Mouse (Mus musculus): ENCODE measurements at regions not wholly inside any gene's neighbourhood (a gene's known extent, or its start where the extent isn't known, plus 50 kb on each side); places are given as distances from the start of the nearest gene placed in this dataset.

DNA sequence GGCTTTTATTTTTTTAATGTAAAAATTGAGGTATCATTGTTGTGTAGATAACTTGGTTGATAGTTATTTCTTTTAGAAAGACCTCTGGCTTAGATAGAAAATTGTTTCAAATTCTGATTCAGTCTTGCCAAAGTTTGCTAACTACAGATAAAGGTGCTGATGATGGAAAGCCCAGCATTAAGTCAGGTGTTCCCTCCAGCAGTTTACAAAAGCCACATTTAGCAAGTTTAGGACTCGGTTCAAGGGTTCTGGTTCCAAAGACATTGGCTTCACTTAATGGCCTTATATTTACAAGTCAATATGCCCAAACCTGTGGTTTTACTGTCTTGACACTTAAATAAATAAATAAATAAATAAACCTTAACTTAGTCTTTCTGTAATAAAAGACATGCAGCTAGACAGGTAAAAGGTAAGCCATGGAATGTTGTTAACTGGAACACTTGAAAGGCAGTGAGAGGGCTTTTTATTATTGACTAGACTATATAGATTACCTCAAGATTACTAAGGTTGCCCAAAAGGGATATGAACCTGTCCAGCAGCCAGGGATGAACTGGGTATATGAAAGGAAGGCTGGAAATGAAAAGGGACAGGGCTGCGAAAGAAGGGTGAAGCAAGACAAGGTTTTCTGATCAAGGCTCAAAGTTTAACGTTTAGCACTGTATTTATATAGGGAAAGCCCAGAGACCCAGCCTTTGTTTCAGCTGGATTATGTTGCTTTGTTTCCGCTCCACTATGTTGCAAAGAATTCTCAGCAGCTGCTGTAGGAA lies 1472.9 kb upstream of the Slc10a2 start:
- H3K27ac ChIP-seq (replicated peaks) = no peak overlapping the region
- no peaks in the 10 kb centered on the region for H3K4me1 ChIP-seq
- WGBS = 80% methylated on average over 4 of the region's 4 CpGs
- no peak overlapping the region for H3K9ac ChIP-seq (replicated peaks)
- no peaks in the 10 kb centered on the region for H3K27me3 ChIP-seq (replicated peaks)
- no peak overlapping the region for H3K4me2 ChIP-seq
- no peaks in the 10 kb centered on the region for H3K36me3 ChIP-seq
- H3K4me3 ChIP-seq (replicated peaks) = no peak overlapping the region
- no peak for ATAC-seq (ENCODE audit: low FRiP score)
- H3K9me3 ChIP-seq (replicated peaks) = no peaks in the 10 kb centered on the region

- H3K4me1 ChIP-seq = no peaks in the 10 kb centered on the region
- no peaks in the 10 kb centered on the region for H3K9me3 ChIP-seq (replicated peaks)
- WGBS = 57% methylated on average over 4 of the region's 4 CpGs
- no peaks in the 10 kb centered on the region for H3K27me3 ChIP-seq (replicated peaks)
- no peak overlapping the region for H3K27ac ChIP-seq (replicated peaks)
- no peak for ATAC-seq (ENCODE audit: low FRiP score)
- no peak overlapping the region for H3K4me3 ChIP-seq (replicated peaks)
- no peak overlapping the region for H3K4me2 ChIP-seq
- H3K36me3 ChIP-seq = no peaks in the 10 kb centered on the region
- H3K9ac ChIP-seq (replicated peaks) = no peak overlapping the region
Measured at GRCm38 (mm10) chr8:6575241-6575640, 1470.1 kb upstream of the Slc10a2 start.

DNA sequence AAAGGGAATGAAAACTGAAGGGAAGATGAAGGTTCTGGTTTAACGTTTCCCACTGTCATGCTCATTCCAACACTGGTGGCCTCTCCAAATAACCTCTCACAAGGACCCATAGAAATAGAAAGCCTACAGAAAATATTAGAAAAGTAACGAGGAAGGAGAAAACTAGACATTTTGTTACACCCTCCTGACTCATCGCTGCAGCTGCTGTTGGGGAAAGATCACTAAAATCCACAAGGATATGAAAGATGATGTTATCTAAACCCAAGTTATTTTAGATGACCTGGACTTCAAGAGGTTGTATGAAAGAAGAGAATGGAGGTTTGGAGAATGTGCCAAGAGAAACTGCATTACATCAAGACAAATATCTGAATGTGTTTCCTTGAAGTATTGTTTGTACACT lies 1468.3 kb upstream of the Slc10a2 start:
- ATAC-seq (ENCODE audit: low FRiP score) = no peak
- Histone ChIP-seq H3K27ac (replicated peaks) (no peak overlapping the region), H3K4me2 (no peak overlapping the region), H3K9ac (replicated peaks) (no peak overlapping the region), H3K4me1 (no peaks in the 10 kb centered on the region), H3K4me3 (replicated peaks) (no peak overlapping the region), H3K36me3 (no peaks in the 10 kb centered on the region), H3K9me3 (replicated peaks) (no peaks in the 10 kb centered on the region), H3K27me3 (replicated peaks) (no peaks in the 10 kb centered on the region)
- WGBS = 92% methylated on average over 3 of the region's 3 CpGs

DNA sequence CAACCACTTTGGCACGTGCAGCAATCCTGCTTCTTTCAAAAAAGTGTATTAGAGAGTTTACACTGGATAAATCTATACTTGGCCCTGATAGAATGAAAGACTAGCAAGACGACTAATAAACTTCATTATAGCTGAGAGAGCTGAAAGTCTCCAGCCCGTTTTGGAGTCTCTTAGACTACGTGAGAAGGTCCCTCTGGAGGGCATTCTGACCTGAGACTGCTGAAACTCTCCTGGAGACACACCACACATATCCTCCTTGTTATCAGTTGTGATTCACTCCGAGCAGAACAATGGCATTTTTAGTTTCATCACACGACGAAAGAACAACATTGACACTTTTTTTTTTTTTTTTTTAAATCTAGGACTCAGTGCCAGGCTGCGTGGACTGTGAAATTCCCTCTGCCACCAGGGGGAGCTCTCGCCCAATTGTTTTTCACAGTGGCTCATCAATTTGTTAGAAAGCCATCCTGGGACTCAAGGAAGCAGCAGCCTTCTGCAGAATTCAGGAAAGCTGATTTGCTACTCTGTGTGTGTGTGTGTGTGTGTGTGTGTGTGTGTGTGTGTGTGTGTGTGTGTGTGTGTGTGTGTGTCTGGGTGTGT lies 1467.0 kb upstream of the Slc10a2 start:
- Histone ChIP-seq H3K9me3 (replicated peaks) (no peaks in the 10 kb centered on the region), H3K36me3 (no peaks in the 10 kb centered on the region), H3K4me1 (no peaks in the 10 kb centered on the region), H3K9ac (replicated peaks) (no peak overlapping the region), H3K4me2 (no peak overlapping the region), H3K27ac (replicated peaks) (no peak overlapping the region), H3K27me3 (replicated peaks) (no peaks in the 10 kb centered on the region), H3K4me3 (replicated peaks) (no peak overlapping the region)
- WGBS = 33% methylated on average over 9 of the region's 9 CpGs
- no peak; the same call in 1 of the 2 replicates for ATAC-seq (ENCODE audit: low FRiP score)

GRCm38 (mm10) chr8:6550965-6551364 lies 1445.8 kb upstream of the Slc10a2 start:
- no peak overlapping the region for H3K27ac ChIP-seq (replicated peaks)
- H3K4me3 ChIP-seq (replicated peaks) = no peak overlapping the region
- H3K9me3 ChIP-seq (replicated peaks) = no peaks in the 10 kb centered on the region
- no peak overlapping the region for H3K4me2 ChIP-seq
- no peak for ATAC-seq (ENCODE audit: low FRiP score)
- no peaks in the 10 kb centered on the region for H3K36me3 ChIP-seq
- no peaks in the 10 kb centered on the region for H3K4me1 ChIP-seq
- H3K9ac ChIP-seq (replicated peaks) = no peak overlapping the region
- no peaks in the 10 kb centered on the region for H3K27me3 ChIP-seq (replicated peaks)

DNA sequence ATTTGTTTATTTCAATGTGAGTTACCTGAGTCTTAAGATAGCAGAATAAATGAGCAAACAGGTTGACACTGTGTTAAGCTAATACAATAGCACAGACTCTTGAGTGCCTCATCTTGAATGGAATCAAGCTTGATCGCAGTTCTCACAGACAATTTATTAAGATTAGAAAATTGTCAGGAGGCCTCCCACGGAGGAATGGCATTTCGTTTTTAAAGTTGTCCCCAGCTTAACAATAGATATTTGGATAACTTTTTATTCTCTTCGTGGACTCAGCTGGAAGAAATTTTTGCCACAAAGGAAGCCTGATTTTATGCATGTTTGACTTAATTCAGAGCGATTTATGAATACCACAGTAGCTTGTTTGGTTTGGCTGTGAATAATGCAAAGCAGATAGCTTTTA lies 1422.0 kb upstream of the Slc10a2 start:
- WGBS = 11% methylated on average over 5 of the region's 5 CpGs
- no peaks in the 10 kb centered on the region for H3K27me3 ChIP-seq (replicated peaks)
- no peaks in the 10 kb centered on the region for H3K4me1 ChIP-seq
- H3K4me3 ChIP-seq (replicated peaks) = no peak overlapping the region
- H3K36me3 ChIP-seq = no peaks in the 10 kb centered on the region
- H3K27ac ChIP-seq (replicated peaks) = no peak overlapping the region
- H3K9ac ChIP-seq (replicated peaks) = no peak overlapping the region
- H3K9me3 ChIP-seq (replicated peaks) = no peaks in the 10 kb centered on the region
- ATAC-seq (ENCODE audit: low FRiP score) = no peak
- H3K4me2 ChIP-seq = no peak overlapping the region

- Histone ChIP-seq H3K9me3 (replicated peaks) (no peaks in the 10 kb centered on the region), H3K9ac (replicated peaks) (no peak overlapping the region), H3K36me3 (no peaks in the 10 kb centered on the region), H3K27me3 (replicated peaks) (no peaks in the 10 kb centered on the region), H3K4me3 (replicated peaks) (no peak overlapping the region), H3K4me1 (no peaks in the 10 kb centered on the region), H3K4me2 (no peak overlapping the region), H3K27ac (replicated peaks) (no peak overlapping the region)
- ATAC-seq (ENCODE audit: low FRiP score) = no peak
Measured at GRCm38 (mm10) chr8:6515882-6516682, 1410.9 kb upstream of the Slc10a2 start.

- WGBS = 56% methylated on average over 1 of the region's 1 CpGs
Measured at GRCm38 (mm10) chr8:6492453-6492852, 1387.3 kb upstream of the Slc10a2 start.

DNA sequence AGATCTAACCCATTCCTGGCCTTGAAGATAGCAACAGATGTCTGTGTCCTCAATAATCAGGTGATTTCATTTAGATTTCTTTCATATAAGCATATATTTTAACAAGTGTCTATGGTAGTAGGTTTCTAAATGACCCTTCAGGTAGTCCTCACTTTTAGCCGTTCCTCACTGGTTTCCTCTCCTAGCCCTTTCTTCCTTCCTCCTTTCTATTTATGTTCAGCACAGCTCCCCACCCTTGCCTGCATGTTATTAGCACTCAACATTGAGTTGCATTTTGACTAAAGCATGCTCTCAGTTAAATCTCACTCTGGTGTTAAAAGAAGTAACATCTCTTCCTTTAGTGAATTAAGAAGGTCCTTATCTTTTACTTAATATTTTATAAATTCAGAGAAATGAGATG lies 1376.8 kb upstream of the Slc10a2 start:
- Histone ChIP-seq H3K4me3 (replicated peaks) (no peak overlapping the region), H3K9ac (replicated peaks) (no peak overlapping the region), H3K4me2 (no peak overlapping the region), H3K27me3 (replicated peaks) (no peaks in the 10 kb centered on the region), H3K36me3 (no peaks in the 10 kb centered on the region), H3K27ac (replicated peaks) (no peak overlapping the region), H3K9me3 (replicated peaks) (no peaks in the 10 kb centered on the region), H3K4me1 (no peaks in the 10 kb centered on the region)
- WGBS = 91% methylated on average over 1 of the region's 1 CpGs
- no peak for ATAC-seq (ENCODE audit: low FRiP score)

More at GRCm38 (mm10) chr8:6492453-6492852, 1387.3 kb upstream of the Slc10a2 start:
- Histone ChIP-seq H3K36me3 (no peaks in the 10 kb centered on the region), H3K9me3 (replicated peaks) (no peaks in the 10 kb centered on the region), H3K4me1 (no peaks in the 10 kb centered on the region), H3K4me2 (no peak overlapping the region), H3K27me3 (replicated peaks) (no peaks in the 10 kb centered on the region), H3K27ac (replicated peaks) (no peak overlapping the region), H3K4me3 (replicated peaks) (no peak overlapping the region), H3K9ac (replicated peaks) (no peak overlapping the region)
- no peak for ATAC-seq (ENCODE audit: low FRiP score)

- no peaks in the 10 kb centered on the region for H3K4me1 ChIP-seq
- no peaks in the 10 kb centered on the region for H3K36me3 ChIP-seq
- ATAC-seq (ENCODE audit: low FRiP score) = no peak
- no peak overlapping the region for H3K9ac ChIP-seq (replicated peaks)
- no peaks in the 10 kb centered on the region for H3K27me3 ChIP-seq (replicated peaks)
- H3K9me3 ChIP-seq (replicated peaks) = no peaks in the 10 kb centered on the region
- no peak overlapping the region for H3K27ac ChIP-seq (replicated peaks)
- 92% methylated on average over 3 of the region's 3 CpGs for WGBS
- no peak overlapping the region for H3K4me2 ChIP-seq
- no peak overlapping the region for H3K4me3 ChIP-seq (replicated peaks)
Measured at GRCm38 (mm10) chr8:6471089-6471488, 1365.9 kb upstream of the Slc10a2 start.

DNA sequence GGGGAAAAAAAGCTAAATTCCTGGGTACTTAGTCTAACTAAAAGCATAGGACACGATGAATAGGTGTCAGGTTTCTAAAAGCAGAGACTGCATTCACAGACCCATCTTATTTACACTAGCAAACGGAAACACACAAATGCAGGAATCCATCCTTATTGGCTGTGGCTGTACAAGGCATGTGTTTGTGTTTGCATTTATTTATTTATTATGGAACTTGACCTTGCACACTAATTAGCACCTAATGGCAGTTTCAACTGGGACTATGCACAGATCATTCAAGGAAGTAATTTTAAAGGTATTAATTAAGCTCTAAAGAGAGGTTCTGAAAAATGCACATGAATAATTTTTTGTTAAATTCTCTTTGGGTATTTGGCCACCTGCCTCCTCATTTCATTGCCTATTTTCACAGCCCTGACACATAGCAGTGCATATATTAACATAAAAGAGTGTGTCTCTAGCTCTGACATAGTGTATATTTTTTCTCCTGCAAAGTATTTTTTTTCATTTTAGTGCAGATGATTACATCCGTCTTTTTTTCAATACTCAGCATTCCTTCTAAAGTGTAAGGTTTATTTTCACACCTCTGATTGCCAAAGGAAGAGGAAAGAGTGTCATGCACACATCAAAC lies 1351.5 kb upstream of the Slc10a2 start:
- H3K9me3 ChIP-seq (replicated peaks) = no peaks in the 10 kb centered on the region
- H3K27ac ChIP-seq (replicated peaks) = no peak overlapping the region
- no peaks in the 10 kb centered on the region for H3K4me1 ChIP-seq
- no peak overlapping the region for H3K4me3 ChIP-seq (replicated peaks)
- 51% methylated on average over 3 of the region's 3 CpGs for WGBS
- H3K9ac ChIP-seq (replicated peaks) = no peak overlapping the region
- ATAC-seq (ENCODE audit: low FRiP score) = no peak
- H3K27me3 ChIP-seq (replicated peaks) = no peaks in the 10 kb centered on the region
- no peaks in the 10 kb centered on the region for H3K36me3 ChIP-seq
- H3K4me2 ChIP-seq = no peak overlapping the region
